Mouse (Mus musculus) CH12.LX (cell line): ENCODE measurements at regions not wholly inside any gene's neighbourhood (a gene's known extent, or its start where the extent isn't known, plus 50 kb on each side); places are given as distances from the start of the nearest gene placed in this dataset.
A peak's percentile ranks its signal among the peaks of the same experiment; 100 is the strongest.

Experiments used
- DNase-seq: peaks from one replicate; pipeline ENCODE4 v3.0.0-alpha.2; 2013; ENCODE audit errors: extremely low read depth
- H3K27ac ChIP-seq: 2 replicates; pipeline ENCODE4 v1.5.1; 2012; ENCODE audit warnings: low read depth, mild to moderate bottlenecking, control low read depth, moderate library complexity; ENCODE audit not compliant: insufficient read depth
- H3K27me3 ChIP-seq: replicated peaks from 2 replicates; pipeline ENCODE3; 2012; ENCODE audit warnings: inconsistent platforms
- H3K36me3 ChIP-seq, 2 experiments: replicated peaks in 1 of 2; 2 replicates each; pipeline versions ENCODE3 to v1.6.1; 2012; ENCODE audit warnings: inconsistent platforms in 1 of 2, low read length in 1 of 2, mild to moderate bottlenecking in 1 of 2, mixed read lengths in 1 of 2, moderate library complexity in 1 of 2; ENCODE audit not compliant: control insufficient read depth in 1 of 2, insufficient read depth in 1 of 2
- H3K4me1 ChIP-seq, 2 experiments: 2 replicates each; pipeline ENCODE4 v1.6.1; 2012; ENCODE audit warnings: inconsistent platforms in 1 of 2, moderate library complexity in 1 of 2; ENCODE audit not compliant: insufficient read depth in 2 of 2, control insufficient read depth in 1 of 2
- H3K4me2 ChIP-seq: 2 replicates; pipeline ENCODE4 v1.6.1; 2012; ENCODE audit warnings: low read depth, mild to moderate bottlenecking, control low read depth; ENCODE audit not compliant: poor library complexity, insufficient read depth, severe bottlenecking
- H3K4me3 ChIP-seq, 3 experiments: fragments of 150-350 bp in 1 of 3; sonication (generic) in 1 of 3; replicated peaks in 1 of 3; 2 replicates each; pipeline versions ENCODE3 to v1.5.1; 2011 to 2012; ENCODE audit warnings: low read depth in 2 of 3, low read length in 2 of 3, mild to moderate bottlenecking in 2 of 3, moderate library complexity in 2 of 3, control low read depth in 1 of 3, improper control_type of control experiment in 1 of 3, inconsistent platforms in 1 of 3, mixed read lengths in 1 of 3; ENCODE audit not compliant: poor library complexity in 1 of 3
- H3K79me2 ChIP-seq: replicated peaks from 2 replicates; pipeline ENCODE4 v1.6.1; 2012; ENCODE audit warnings: mild to moderate bottlenecking, moderate library complexity; ENCODE audit not compliant: control insufficient read depth, poor library complexity, insufficient read depth, severe bottlenecking; ENCODE audit errors: extremely low read depth
- H3K9ac ChIP-seq: 2 replicates; pipeline ENCODE4 v1.6.1; 2012; ENCODE audit warnings: low read depth, mild to moderate bottlenecking, control low read depth, moderate library complexity; ENCODE audit not compliant: insufficient read depth
- H3K9me3 ChIP-seq: replicated peaks from 2 replicates; pipeline ENCODE3; 2012; ENCODE audit warnings: low read length, inconsistent platforms, mixed read lengths
- CHD1 ChIP-seq: IDR thresholded peaks from 2 replicates; pipeline ENCODE4 v1.6.1; 2012; ENCODE audit warnings: low read depth, low read length, improper control_type of control experiment, inconsistent platforms
- CHD2 ChIP-seq: IDR thresholded peaks from 2 replicates; pipeline ENCODE4 v1.6.1; 2011; ENCODE audit warnings: low read length, improper control_type of control experiment
- CTCF ChIP-seq, 2 experiments: IDR thresholded peaks in 1 of 2; conservative IDR thresholded peaks in 1 of 2; 2 replicates each; pipeline ENCODE4 v1.5.1; 2011 to 2012; ENCODE audit warnings: low read depth in 2 of 2, low read length in 2 of 2, improper control_type of control experiment in 1 of 2, inconsistent platforms in 1 of 2, mild to moderate bottlenecking in 1 of 2, moderate library complexity in 1 of 2
- E2F4 ChIP-seq: IDR thresholded peaks from 2 replicates; pipeline ENCODE4 v1.6.1; 2011; ENCODE audit warnings: low read depth, low read length, improper control_type of control experiment; ENCODE audit not compliant: insufficient replicate concordance
- HCFC1 ChIP-seq: IDR thresholded peaks from 2 replicates; pipeline ENCODE4 v1.6.1; 2012; ENCODE audit warnings: low read depth, mild to moderate bottlenecking, inconsistent platforms, low read length, improper control_type of control experiment
- IRF4 ChIP-seq: IDR thresholded peaks from 2 replicates; pipeline ENCODE4 v1.6.1; 2014; ENCODE audit warnings: low read depth, mild to moderate bottlenecking, inconsistent platforms, low read length, improper control_type of control experiment
- KAT2A ChIP-seq: IDR thresholded peaks from 2 replicates; pipeline ENCODE4 v1.6.1; 2012; ENCODE audit warnings: low read length, improper control_type of control experiment, inconsistent platforms; ENCODE audit not compliant: insufficient replicate concordance
- MAFK ChIP-seq: IDR thresholded peaks from 2 replicates; pipeline ENCODE4 v1.6.1; 2011; ENCODE audit warnings: low read length, improper control_type of control experiment; ENCODE audit not compliant: insufficient replicate concordance
- MAX ChIP-seq: IDR thresholded peaks from 2 replicates; pipeline ENCODE4 v1.6.1; 2011; ENCODE audit warnings: low read length, improper control_type of control experiment
- MAZ ChIP-seq: IDR thresholded peaks from 2 replicates; pipeline ENCODE4 v1.6.1; 2012; ENCODE audit warnings: low read depth, mild to moderate bottlenecking, inconsistent platforms, low read length, improper control_type of control experiment, moderate library complexity
- MEF2A ChIP-seq: IDR thresholded peaks from 2 replicates; pipeline ENCODE4 v1.6.1; 2014; ENCODE audit warnings: low read depth, mild to moderate bottlenecking, inconsistent platforms, low read length, improper control_type of control experiment, borderline replicate concordance
- POLR2A ChIP-seq: IDR thresholded peaks from 2 replicates; pipeline ENCODE4 v1.6.1; 2011; ENCODE audit warnings: low read depth, mild to moderate bottlenecking, improper control_type of control experiment, low read length
- POLR2AphosphoS2 ChIP-seq: IDR thresholded peaks from 2 replicates; pipeline ENCODE4 v1.6.1; 2011; ENCODE audit warnings: low read depth, low read length, improper control_type of control experiment
- RAD21 ChIP-seq: IDR thresholded peaks from 2 replicates; pipeline ENCODE4 v1.6.1; 2011; ENCODE audit warnings: low read depth, mild to moderate bottlenecking, low read length, improper control_type of control experiment, moderate library complexity
- SMC3 ChIP-seq: IDR thresholded peaks from 2 replicates; pipeline ENCODE4 v1.6.1; 2011; ENCODE audit warnings: low read depth, low read length, improper control_type of control experiment
- TBP ChIP-seq: conservative IDR thresholded peaks from 2 replicates; pipeline ENCODE4 v1.6.1; 2011; ENCODE audit warnings: low read depth, low read length, improper control_type of control experiment
- UBTF ChIP-seq: IDR thresholded peaks from 2 replicates; pipeline ENCODE4 v1.6.1; 2012; ENCODE audit warnings: low read depth, mild to moderate bottlenecking, inconsistent platforms, low read length, improper control_type of control experiment, moderate library complexity
- USF1 ChIP-seq: IDR thresholded peaks from 2 replicates; pipeline ENCODE4 v1.6.1; 2014; ENCODE audit warnings: low read depth, mild to moderate bottlenecking, inconsistent platforms, low read length, improper control_type of control experiment
- ZC3H11A ChIP-seq: IDR thresholded peaks from 2 replicates; pipeline ENCODE4 v1.6.1; 2012; ENCODE audit warnings: low read depth, mild to moderate bottlenecking, inconsistent platforms, low read length, improper control_type of control experiment
- ZKSCAN1 ChIP-seq: IDR thresholded peaks from 2 replicates; pipeline ENCODE4 v1.6.1; 2012; ENCODE audit warnings: low read depth, inconsistent platforms, low read length, improper control_type of control experiment, borderline replicate concordance
- ZNF384 ChIP-seq: IDR thresholded peaks from 2 replicates; pipeline ENCODE4 v1.6.1; 2012; ENCODE audit warnings: low read depth, low read length, improper control_type of control experiment, inconsistent platforms
- dilution Hi-C: fragments of 300-500 bp; cut with MboI; formaldehyde crosslinking; loops from 2 replicates; pipeline ENCODE4 v1.14.3; 2020; ENCODE audit warnings: low sequenced_read_pairs; ENCODE audit not compliant: extremely low pct_unique_long_range_greater_than_20kb, extremely low pct_ligation_motif_present
- in situ Hi-C: fragments of 300-500 bp; cut with MboI; formaldehyde crosslinking; loops from 3 replicates; pipeline ENCODE4 v1.14.3; 2019; ENCODE audit warnings: low sequenced_read_pairs, low pct_ligation_motif_present, low pct_unique_long_range_greater_than_20kb, mixed read lengths

DNA sequence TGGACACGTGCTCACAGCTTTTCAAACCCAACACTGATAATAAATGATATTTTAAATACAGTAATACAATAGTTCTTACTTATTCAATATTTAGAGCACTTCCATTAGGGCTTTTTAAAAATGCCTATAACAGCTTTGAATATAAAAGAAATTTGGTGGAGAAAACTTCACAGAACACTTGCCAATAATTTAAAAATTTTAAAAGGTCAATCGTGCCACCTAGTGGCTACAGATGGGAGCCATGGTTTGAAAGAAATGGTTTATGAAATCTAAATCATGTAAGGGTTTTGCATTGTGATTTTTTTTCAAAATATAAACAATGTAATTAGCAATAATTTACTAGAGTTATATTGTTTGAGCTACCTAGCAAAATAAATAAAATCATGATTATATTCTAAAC, 541.6 kb downstream of the Arl4a start:
- no peak overlapping the region for H3K9ac ChIP-seq
- no peaks in the 10 kb centered on the region for H3K4me1 ChIP-seq
- no peaks in the 10 kb centered on the region for H3K79me2 ChIP-seq
- H3K27me3 ChIP-seq = no peaks in the 10 kb centered on the region
- no peaks in the 10 kb centered on the region for H3K9me3 ChIP-seq
- DNase-seq = peak; percentile 30
- TF ChIP-seq CHD2 (no peak), ZNF384 (peak; percentile 9; the same call in 1 of the 2 replicates), KAT2A (no peak), ZKSCAN1 (no peak), RAD21 (peak; percentile 84), POLR2AphosphoS2 (no peak), SMC3 (peak; percentile 48), CTCF (conservative IDR thresholded peaks at IDR 0.05 in 1 of 2, IDR thresholded peaks at IDR 0.05 in 1 of 2; ENCODE audit: low read depth in 2 of 2, low read length in 2 of 2) (peak in 1 of 2 experiments; percentile 80; a peak in 2 of 4 replicates), ZC3H11A (peak; percentile 30), TBP (no peak), HCFC1 (no peak)
- no peaks in the 10 kb centered on the region for H3K36me3 ChIP-seq
- in situ Hi-C loops (loop anchor here (25.0 kb wide), 2 partner anchors 1159 to 1359 kb away; no protein-coding TSS in a partner anchor), dilution Hi-C loops (no loop called here)
- no peak overlapping the region for H3K4me2 ChIP-seq
- no peak overlapping the region for H3K4me3 ChIP-seq
- no peak overlapping the region for H3K27ac ChIP-seq

DNA sequence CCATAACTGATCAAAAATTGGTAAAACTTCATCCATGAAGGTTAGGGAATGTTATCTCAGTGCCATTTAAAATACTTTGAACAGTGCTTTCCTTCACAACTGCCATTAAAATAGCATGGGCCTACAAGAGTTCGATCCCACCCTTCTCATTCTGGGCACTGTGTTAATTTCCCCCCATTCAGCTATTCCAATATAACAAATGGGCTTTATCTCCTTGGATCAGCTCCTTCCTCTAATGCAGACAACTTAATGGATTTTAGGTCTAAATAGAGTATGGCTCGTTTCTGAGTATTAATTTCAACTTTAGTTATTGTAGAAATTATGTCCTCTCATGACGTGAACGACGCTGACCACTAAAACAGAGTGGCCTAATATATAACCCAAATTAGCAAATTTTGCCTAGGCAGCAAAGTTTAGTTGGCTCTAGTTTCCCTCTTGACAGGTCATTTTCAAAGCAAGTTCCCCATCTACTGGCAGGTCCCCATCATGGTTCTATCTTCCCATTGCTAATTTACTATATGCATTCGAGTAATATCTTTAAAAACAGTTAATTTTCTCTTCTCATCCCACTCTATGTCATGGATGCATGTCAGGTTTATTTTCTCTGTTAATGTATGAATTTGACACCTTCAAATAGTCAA, 544.1 kb downstream of the Arl4a start:
- no peaks in the 10 kb centered on the region for H3K27me3 ChIP-seq
- no peaks in the 10 kb centered on the region for H3K36me3 ChIP-seq

More for the DNA sequence above, 544.1 kb downstream of the Arl4a start:
- Histone ChIP-seq H3K9ac (no peak overlapping the region), H3K79me2 (no peaks in the 10 kb centered on the region), H3K4me2 (no peak overlapping the region), H3K4me3 (no peak overlapping the region), H3K27ac (no peak overlapping the region), H3K9me3 (no peaks in the 10 kb centered on the region), H3K4me1 (no peaks in the 10 kb centered on the region)
- dilution Hi-C loops = no loop called here
- no peak for TF ChIP-seq POLR2A
- no peak for TF ChIP-seq UBTF
- TF ChIP-seq MEF2A = no peak
- TF ChIP-seq CHD1 = no peak
- TF ChIP-seq SMC3 = peak; percentile 40
- no peak for TF ChIP-seq MAZ
- TF ChIP-seq E2F4 = no peak
- no peak for TF ChIP-seq USF1
- no peak for TF ChIP-seq IRF4
- TF ChIP-seq RAD21 = peak; percentile 71
- no peak for TF ChIP-seq MAX
- peak in 1 of 2 experiments; percentile 62; a peak in 2 of 4 replicates for TF ChIP-seq CTCF (conservative IDR thresholded peaks at IDR 0.05 in 1 of 2, IDR thresholded peaks at IDR 0.05 in 1 of 2; ENCODE audit: low read depth in 2 of 2, low read length in 2 of 2)
- TF ChIP-seq MAFK = peak; percentile 86; the same call in 1 of the 2 replicates
- peak; percentile 15 for DNase-seq
- in situ Hi-C loops = loop anchor here (25.0 kb wide), 2 partner anchors 1156 to 1356 kb away; no protein-coding TSS in a partner anchor
